Mouse (Mus musculus): Measurements from ENCODE around the gene Cxcr5. TPM values are rescaled to one million over a fixed set of nuclear protein-coding genes. Genes with fewer than 3 reads are reported as not detected.
A peak's percentile ranks its signal among the peaks of the same experiment; 100 is the strongest.

Gene Cxcr5
- polyA plus RNA-seq (2014; fragmentation: Nextera tagmentation; extraction: Ambion mirVana) = 0.11 and 0.48 TPM in 2 replicates

DNA sequence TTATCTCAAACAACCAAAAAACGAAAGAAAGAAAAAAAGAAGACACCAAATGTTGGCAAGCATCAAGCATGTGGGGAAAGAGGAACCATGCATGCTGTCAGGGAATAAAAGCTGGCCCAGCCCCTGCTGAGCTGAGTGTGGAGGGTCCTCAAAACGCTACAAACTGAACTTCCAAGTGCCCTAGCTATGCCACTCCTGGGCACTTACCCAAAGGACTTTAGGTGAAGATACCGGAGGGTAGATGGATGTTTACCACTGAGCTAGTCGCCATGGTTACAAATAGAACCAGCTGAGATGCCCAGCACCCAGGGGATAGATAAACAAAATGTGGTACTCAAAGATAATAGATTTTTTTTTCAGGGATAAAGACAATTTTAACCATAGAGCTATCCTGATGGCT, at the start of gene Cxcr5:
TSS of gene Cxcr5 (minus strand) at position 281 of the 400 bp plus-strand sequence.
- 64% methylated on average over 4 of the region's 4 CpGs for WGBS
- Histone ChIP-seq H3K9me3 (ENCODE audit: control insufficient read depth, low read length) (no peaks in the 10 kb centered on the region), H3K36me3 (ENCODE audit: control insufficient read depth, insufficient read depth, low read length) (no peaks in the 10 kb centered on the region), H3K27me3 (ENCODE audit: control insufficient read depth, insufficient read depth, low read length) (no peaks in the 10 kb centered on the region), H3K27ac (ENCODE audit: low read depth, low read length) (no peak within 1 kb of the TSS), H3K9ac (ENCODE audit: low read depth, low read length) (no peak within 1 kb of the TSS), H3K4me3 (ENCODE audit: low read depth, low read length) (no peak within 1 kb of the TSS), H3K4me2 (replicated peaks; ENCODE audit: low read depth, low read length) (no peak within 1 kb of the TSS), H3K4me1 (replicated peaks; ENCODE audit: control insufficient read depth, insufficient read depth, low read length) (no peaks in the 10 kb centered on the region)
- no peak for ATAC-seq (ENCODE audit: low FRiP score)
- DNase-seq (ENCODE audit: low spot score) = no peak

DNA sequence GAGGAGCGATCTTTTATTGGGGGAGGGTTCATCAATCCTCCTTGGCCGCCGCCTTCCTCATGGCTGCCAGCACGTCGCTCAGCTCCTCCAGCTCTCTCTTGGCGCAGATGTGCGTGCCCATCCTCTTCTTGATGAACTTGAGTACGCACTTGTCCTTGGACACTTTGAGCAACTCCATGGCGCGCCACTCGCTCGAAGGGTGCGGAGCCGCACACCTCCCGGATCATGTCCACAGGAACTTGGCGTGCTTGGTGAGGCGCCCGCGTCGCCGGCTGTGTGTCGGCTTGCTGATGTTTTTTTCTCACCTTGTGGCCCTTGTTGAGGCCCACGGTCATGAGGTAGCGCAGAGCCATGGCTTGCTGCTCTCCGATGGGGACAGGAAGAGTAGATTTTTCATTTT, 48.7 kb upstream of the Cxcr5 start:
- ATAC-seq (ENCODE audit: low FRiP score) (no peak), DNase-seq (ENCODE audit: low spot score) (no peak)
- Histone ChIP-seq H3K4me3 (ENCODE audit: low read depth, low read length) (no peak overlapping the region), H3K36me3 (ENCODE audit: control insufficient read depth, insufficient read depth, low read length) (peaks cover 6% of the 10 kb centered on the region; the same call in 1 of the 2 replicates), H3K9me3 (ENCODE audit: control insufficient read depth, low read length) (no peaks in the 10 kb centered on the region), H3K9ac (ENCODE audit: low read depth, low read length) (no peak overlapping the region), H3K4me2 (replicated peaks; ENCODE audit: low read depth, low read length) (no peak overlapping the region), H3K27me3 (ENCODE audit: control insufficient read depth, insufficient read depth, low read length) (no peaks in the 10 kb centered on the region), H3K4me1 (replicated peaks; ENCODE audit: control insufficient read depth, insufficient read depth, low read length) (no peaks in the 10 kb centered on the region), H3K27ac (ENCODE audit: low read depth, low read length) (no peak overlapping the region)
- WGBS = 98% methylated on average over 25 of the region's 25 CpGs

DNA sequence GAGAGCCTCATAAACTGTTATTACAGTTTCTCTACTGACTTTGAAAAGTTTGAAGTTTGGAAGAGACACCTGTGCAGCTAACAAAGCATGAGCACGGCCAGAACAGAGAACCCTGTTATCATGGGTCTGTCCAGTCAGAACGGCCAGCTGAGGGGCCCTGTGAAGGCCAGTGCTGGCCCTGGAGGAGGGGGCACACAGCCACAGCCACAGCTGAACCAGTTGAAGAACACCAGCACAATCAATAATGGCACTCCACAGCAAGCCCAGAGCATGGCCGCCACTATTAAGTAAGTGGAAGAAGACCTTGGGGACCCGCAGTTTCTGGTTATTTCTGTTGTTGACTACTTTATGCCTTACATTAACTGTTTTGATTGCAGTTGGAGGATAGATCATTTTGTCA, 45.6 kb upstream of the Cxcr5 start:
- H3K9me3 ChIP-seq (ENCODE audit: control insufficient read depth, low read length) = no peaks in the 10 kb centered on the region
- H3K36me3 ChIP-seq (ENCODE audit: control insufficient read depth, insufficient read depth, low read length) = peaks cover 3% of the 10 kb centered on the region; the same call in 1 of the 2 replicates
- H3K4me1 ChIP-seq (replicated peaks; ENCODE audit: control insufficient read depth, insufficient read depth, low read length) = peaks cover 4% of the 10 kb centered on the region; the same call in 1 of the 2 replicates
- H3K9ac ChIP-seq (ENCODE audit: low read depth, low read length) = no peak overlapping the region
- ATAC-seq (ENCODE audit: low FRiP score) (no peak), DNase-seq (ENCODE audit: low spot score) (no peak)
- no peak overlapping the region for H3K27ac ChIP-seq (ENCODE audit: low read depth, low read length)
- H3K4me3 ChIP-seq (ENCODE audit: low read depth, low read length) = 0 out of 2 replicates have a peak overlapping the region, but pooled peaks have one; percentile 6
- 0 out of 2 replicates have a peak overlapping the region, but pooled peaks have one; percentile 15 for H3K4me2 ChIP-seq (replicated peaks; ENCODE audit: low read depth, low read length)
- no peaks in the 10 kb centered on the region for H3K27me3 ChIP-seq (ENCODE audit: control insufficient read depth, insufficient read depth, low read length)
- WGBS = 72% methylated on average over 4 of the region's 4 CpGs

DNA sequence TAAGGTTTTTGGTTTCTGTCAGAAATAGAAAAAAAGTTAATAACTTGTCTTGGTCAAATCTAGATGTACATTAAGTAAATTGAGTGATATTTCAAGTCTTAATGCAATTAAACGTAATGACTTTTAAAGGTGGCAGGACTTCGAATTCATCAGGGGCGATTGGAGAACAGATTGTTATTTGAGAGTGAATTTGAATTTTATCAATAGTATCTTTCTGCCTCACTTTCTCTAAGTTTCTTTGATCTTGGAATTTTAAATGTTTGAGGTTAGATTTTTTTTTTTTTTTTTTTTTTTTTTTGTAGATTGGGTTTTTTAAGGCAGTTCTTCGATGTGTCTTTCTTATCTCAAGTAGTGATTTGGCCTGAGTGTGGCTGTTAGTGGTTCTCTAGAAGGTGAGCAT, 45.0 kb upstream of the Cxcr5 start:
- H3K9me3 ChIP-seq (ENCODE audit: control insufficient read depth, low read length) = no peaks in the 10 kb centered on the region
- H3K27ac ChIP-seq (ENCODE audit: low read depth, low read length) = no peak overlapping the region
- no peak overlapping the region for H3K9ac ChIP-seq (ENCODE audit: low read depth, low read length)
- no peak overlapping the region; the same call in 1 of the 2 replicates for H3K4me3 ChIP-seq (ENCODE audit: low read depth, low read length)
- no peaks in the 10 kb centered on the region for H3K27me3 ChIP-seq (ENCODE audit: control insufficient read depth, insufficient read depth, low read length)
- H3K4me1 ChIP-seq (replicated peaks; ENCODE audit: control insufficient read depth, insufficient read depth, low read length) = peaks cover 4% of the 10 kb centered on the region; the same call in 1 of the 2 replicates
- peaks cover 3% of the 10 kb centered on the region; the same call in 1 of the 2 replicates for H3K36me3 ChIP-seq (ENCODE audit: control insufficient read depth, insufficient read depth, low read length)
- ATAC-seq (ENCODE audit: low FRiP score) (no peak), DNase-seq (ENCODE audit: low spot score) (no peak)
- 82% methylated on average over 4 of the region's 4 CpGs for WGBS
- H3K4me2 ChIP-seq (replicated peaks; ENCODE audit: low read depth, low read length) = peak overlapping the region; percentile 69; the same call in 1 of the 2 replicates

DNA sequence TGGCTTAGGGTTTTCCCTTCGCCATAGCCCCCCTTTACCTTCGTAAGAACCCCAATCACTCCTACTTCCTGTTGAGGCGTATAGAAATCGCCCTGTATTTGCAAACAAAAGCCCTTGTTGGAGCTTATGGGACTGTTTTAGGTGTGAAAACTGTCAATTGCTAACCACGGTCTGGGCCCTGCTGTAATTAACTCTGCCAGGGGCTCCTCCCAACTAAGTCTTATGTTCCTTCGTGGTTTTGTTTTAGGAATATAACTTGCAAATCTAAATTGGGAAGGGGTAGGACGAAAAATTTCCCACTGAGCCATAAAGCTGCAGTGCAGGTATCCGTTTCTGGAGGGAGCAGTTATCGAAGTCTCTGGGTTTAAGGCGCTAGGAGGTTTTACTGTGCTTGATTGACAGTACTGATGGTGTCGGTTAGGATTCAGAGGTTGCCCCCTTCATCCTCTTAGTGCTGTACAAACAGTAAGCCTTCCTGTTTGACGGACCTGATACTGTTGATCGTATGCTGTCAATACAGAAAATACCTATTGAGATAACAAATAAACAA, 44.0 kb upstream of the Cxcr5 start:
- Histone ChIP-seq H3K9me3 (ENCODE audit: control insufficient read depth, low read length) (no peaks in the 10 kb centered on the region), H3K9ac (ENCODE audit: low read depth, low read length) (peak overlapping the region; percentile 100), H3K27ac (ENCODE audit: low read depth, low read length) (peak overlapping the region; percentile 100), H3K36me3 (ENCODE audit: control insufficient read depth, insufficient read depth, low read length) (peaks cover 3% of the 10 kb centered on the region; the same call in 1 of the 2 replicates), H3K4me2 (replicated peaks; ENCODE audit: low read depth, low read length) (peak overlapping the region; percentile 69), H3K27me3 (ENCODE audit: control insufficient read depth, insufficient read depth, low read length) (no peaks in the 10 kb centered on the region), H3K4me1 (replicated peaks; ENCODE audit: control insufficient read depth, insufficient read depth, low read length) (peaks cover 4% of the 10 kb centered on the region; the same call in 1 of the 2 replicates), H3K4me3 (ENCODE audit: low read depth, low read length) (peak overlapping the region; percentile 99)
- 1% methylated on average over 13 of the region's 13 CpGs for WGBS
- no peak for DNase-seq (ENCODE audit: low spot score)
- ATAC-seq (ENCODE audit: low FRiP score) = no peak

DNA sequence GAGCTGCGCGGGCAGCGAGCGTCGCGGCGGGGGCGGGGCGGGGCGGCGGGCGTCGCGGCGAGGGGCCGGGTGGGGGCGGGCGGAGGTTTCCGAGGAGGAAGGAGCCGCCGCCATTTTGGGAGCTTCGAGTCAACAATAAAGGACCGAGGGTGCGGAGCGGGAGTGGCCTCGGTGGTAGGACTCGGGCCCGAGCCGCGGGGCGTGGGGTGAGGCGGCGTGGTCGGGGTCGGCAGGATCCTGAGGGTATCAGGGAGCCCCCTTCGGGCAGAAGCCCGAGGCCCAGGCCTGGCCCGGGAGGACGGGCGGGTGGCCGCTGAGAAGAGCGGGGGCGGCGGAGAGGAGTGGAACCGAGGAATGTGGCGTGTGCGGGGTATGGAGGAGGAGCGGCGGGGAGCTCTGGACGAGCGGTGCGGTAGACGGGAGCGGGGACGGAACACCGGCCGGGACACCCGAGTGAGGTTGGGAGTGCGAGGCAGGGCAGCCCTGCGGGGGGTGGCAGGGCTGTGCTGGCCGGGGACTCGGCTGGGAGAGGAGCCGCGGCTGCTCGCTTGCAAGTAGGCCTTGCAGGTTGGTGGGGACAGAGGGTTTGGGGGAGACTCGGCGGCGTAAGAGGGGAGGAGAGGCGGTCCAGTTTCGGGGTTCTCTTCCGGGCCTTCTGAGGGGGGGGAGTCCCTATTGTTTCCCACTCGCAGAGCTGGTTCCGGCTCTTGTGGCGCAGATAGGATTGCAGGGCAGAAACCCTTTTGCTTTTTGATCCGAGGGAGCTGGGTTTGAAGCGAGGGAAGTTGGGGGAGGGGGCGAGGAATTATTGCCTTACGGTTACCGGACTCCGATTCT, 43.3 kb upstream of the Cxcr5 start, which contains the start of gene Ddx6:
TSS of gene Ddx6 (plus strand) at position 114 of the 837 bp plus-strand sequence.
- Histone ChIP-seq H3K27ac (ENCODE audit: low read depth, low read length) (peak within 1 kb of the TSS; percentile 100), H3K9ac (ENCODE audit: low read depth, low read length) (peak within 1 kb of the TSS; percentile 100), H3K4me1 (replicated peaks; ENCODE audit: control insufficient read depth, insufficient read depth, low read length) (peaks cover 4% of the 10 kb centered on the region; the same call in 1 of the 2 replicates), H3K4me3 (ENCODE audit: low read depth, low read length) (peak within 1 kb of the TSS; percentile 99), H3K27me3 (ENCODE audit: control insufficient read depth, insufficient read depth, low read length) (no peaks in the 10 kb centered on the region), H3K9me3 (ENCODE audit: control insufficient read depth, low read length) (no peaks in the 10 kb centered on the region), H3K4me2 (replicated peaks; ENCODE audit: low read depth, low read length) (peak within 1 kb of the TSS; percentile 69), H3K36me3 (ENCODE audit: control insufficient read depth, insufficient read depth, low read length) (no peaks in the 10 kb centered on the region)
- DNase-seq (ENCODE audit: low spot score) = peak; percentile 85
- peak; percentile 73 for ATAC-seq (ENCODE audit: low FRiP score)
- under 1% methylated on average over 57 of the region's 80 CpGs for WGBS

DNA sequence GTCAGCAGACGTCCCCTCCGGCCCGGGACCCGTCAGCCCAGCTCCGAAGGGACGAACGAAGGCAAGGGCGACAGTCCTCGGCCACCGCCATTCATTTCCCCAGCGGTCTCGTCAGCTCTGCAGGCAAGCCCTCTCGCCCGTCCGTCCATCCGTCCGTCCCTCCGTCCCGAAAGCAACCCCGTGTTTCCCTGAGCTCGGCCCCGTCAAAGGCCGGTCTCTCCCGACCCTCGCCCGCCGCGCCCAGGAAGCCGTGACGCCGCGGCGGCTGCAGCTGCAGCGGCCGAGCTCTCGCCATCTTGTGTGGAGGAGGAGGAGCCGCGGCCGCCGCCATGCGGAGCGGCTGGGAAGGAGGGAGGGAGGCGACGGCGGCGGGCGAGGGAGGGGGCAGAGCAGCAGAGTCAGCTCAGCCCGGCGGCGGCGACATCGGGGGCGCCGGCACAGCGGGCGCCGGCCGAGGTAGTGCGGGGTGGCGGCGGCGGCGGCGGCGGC, 42.7 kb upstream of the Cxcr5 start:
- peak; percentile 63 for ATAC-seq (ENCODE audit: low FRiP score)
- Histone ChIP-seq H3K27me3 (ENCODE audit: control insufficient read depth, insufficient read depth, low read length) (no peaks in the 10 kb centered on the region), H3K4me3 (ENCODE audit: low read depth, low read length) (peak overlapping the region; percentile 99), H3K27ac (ENCODE audit: low read depth, low read length) (peak overlapping the region; percentile 100), H3K9ac (ENCODE audit: low read depth, low read length) (peak overlapping the region; percentile 100), H3K36me3 (ENCODE audit: control insufficient read depth, insufficient read depth, low read length) (no peaks in the 10 kb centered on the region), H3K9me3 (ENCODE audit: control insufficient read depth, low read length) (no peaks in the 10 kb centered on the region), H3K4me2 (replicated peaks; ENCODE audit: low read depth, low read length) (peak overlapping the region; percentile 56), H3K4me1 (replicated peaks; ENCODE audit: control insufficient read depth, insufficient read depth, low read length) (peaks cover 7% of the 10 kb centered on the region)
- peak; percentile 86 for DNase-seq (ENCODE audit: low spot score)
- 0% methylated on average over 36 of the region's 65 CpGs for whole genome bisulfite sequencing

DNA sequence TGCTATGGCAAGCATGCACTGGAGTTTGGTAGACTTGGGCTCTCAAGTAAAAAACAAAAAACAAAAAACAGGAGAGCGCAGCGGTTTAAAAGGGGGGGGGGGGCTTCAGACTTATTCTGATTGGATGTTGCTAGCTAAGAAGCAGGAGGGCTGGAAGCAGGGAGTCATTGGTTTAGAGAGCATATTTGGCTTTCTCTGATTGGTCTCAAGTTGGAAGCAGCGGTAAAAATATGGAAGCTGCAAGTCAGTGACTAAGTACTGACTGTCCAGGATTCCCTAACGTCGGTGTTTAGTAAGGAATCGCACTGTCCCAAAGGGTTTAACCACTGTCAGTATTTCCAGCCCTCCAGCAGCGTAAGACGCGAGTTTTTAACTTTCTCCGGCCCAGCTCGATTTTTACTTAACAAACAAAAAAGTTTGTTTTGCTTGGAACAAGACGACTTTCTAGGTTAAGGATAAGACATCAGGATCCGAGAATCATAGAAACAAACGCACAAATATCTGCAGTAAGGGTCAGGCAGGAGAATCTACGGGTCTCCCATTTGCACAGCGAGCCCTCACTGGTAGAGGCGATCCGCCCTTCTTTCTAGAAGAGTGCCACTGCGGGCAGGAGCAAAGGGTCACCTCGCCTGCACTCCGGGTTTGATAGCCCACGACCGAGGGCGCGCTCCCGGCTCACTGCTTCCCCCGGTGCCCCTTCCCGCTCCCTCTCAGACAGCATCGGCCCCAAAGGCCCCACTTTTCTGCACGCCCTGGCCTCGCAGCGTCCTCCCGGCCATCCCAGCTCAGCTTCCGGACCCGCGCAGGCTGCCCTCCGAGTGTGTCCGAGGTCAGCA, 42.0 kb upstream of the Cxcr5 start:
- H3K4me1 ChIP-seq (replicated peaks; ENCODE audit: control insufficient read depth, insufficient read depth, low read length) = peaks cover 9% of the 10 kb centered on the region
- peak overlapping the region; percentile 100 for H3K9ac ChIP-seq (ENCODE audit: low read depth, low read length)
- H3K27me3 ChIP-seq (ENCODE audit: control insufficient read depth, insufficient read depth, low read length) = no peaks in the 10 kb centered on the region
- ATAC-seq (ENCODE audit: low FRiP score) (peak; percentile 71), DNase-seq (ENCODE audit: low spot score) (peak; percentile 62)
- H3K27ac ChIP-seq (ENCODE audit: low read depth, low read length) = peak overlapping the region; percentile 100
- under 1% methylated on average over 38 of the region's 38 CpGs for WGBS
- no peaks in the 10 kb centered on the region for H3K9me3 ChIP-seq (ENCODE audit: control insufficient read depth, low read length)
- H3K4me2 ChIP-seq (replicated peaks; ENCODE audit: low read depth, low read length) = peak overlapping the region; percentile 56
- H3K36me3 ChIP-seq (ENCODE audit: control insufficient read depth, insufficient read depth, low read length) = no peaks in the 10 kb centered on the region
- peak overlapping the region; percentile 99 for H3K4me3 ChIP-seq (ENCODE audit: low read depth, low read length)

Measured in hindbrain, embryonic 11.5 days (tissue).